Mouse (Mus musculus): ENCODE results near the gene Adgrd1.

GRCm38 (mm10) chr5:129180715-129181228, 84.2 kb downstream of the Adgrd1 start:
- TF ChIP-seq CTCF (IDR thresholded peaks at IDR 0.05; ENCODE audit: low read depth, low read length) (no peak), POLR2A (IDR thresholded peaks at IDR 0.05; ENCODE audit: insufficient read depth, low read length) (no peak)

Measured in ES-Bruce4 (cell line).